Mouse (Mus musculus): ENCODE data around the gene Bpifa6. TPM values are rescaled to one million over a fixed set of nuclear protein-coding genes. Genes with fewer than 3 reads are reported as not detected.

The Bpifa6 gene
- total and polyA plus RNA-seq, 3 experiments: not detected

GRCm38 (mm10) chr2:153943537-153943936 lies 31.2 kb upstream of the Bpifa6 start:
- no peaks in the 10 kb centered on the region for H3K27me3 ChIP-seq (ENCODE audit: control insufficient read depth in 1 of 2, insufficient read depth in 2 of 2, low read length in 2 of 2)

DNA sequence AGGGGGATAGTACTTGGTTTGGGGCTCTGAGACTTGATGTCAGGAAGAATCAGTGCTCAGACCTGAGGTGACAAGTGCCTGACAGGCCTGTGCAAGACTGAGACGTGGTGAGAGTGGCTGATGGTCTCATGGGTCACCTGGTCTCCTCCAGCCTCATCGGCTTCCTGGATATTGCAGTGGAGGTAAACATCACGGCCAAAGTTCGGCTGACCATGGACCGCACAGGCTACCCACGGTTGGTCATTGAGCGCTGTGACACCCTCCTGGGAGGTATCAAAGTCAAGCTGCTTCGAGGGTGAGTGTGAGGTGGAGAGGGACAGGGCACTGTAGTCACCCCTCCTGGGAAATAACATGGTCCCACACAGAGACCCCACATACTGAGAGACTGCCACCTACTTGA lies 30.2 kb upstream of the Bpifa6 start:
- Histone ChIP-seq H3K9ac (ENCODE audit: control insufficient read depth, low read depth, low read length, poor library complexity, severe bottlenecking) (no peak overlapping the region), H3K4me1 (ENCODE audit: control insufficient read depth in 1 of 2, insufficient read depth in 2 of 2, low read length in 2 of 2) (no peaks in the 10 kb centered on the region), H3K36me3 (ENCODE audit: control insufficient read depth in 1 of 2, insufficient read depth in 2 of 2, low read length in 2 of 2) (no peaks in the 10 kb centered on the region), H3K27me3 (ENCODE audit: control insufficient read depth in 1 of 2, insufficient read depth in 2 of 2, low read length in 2 of 2) (no peaks in the 10 kb centered on the region), H3K79me2 (ENCODE audit: control insufficient read depth, insufficient read depth, low read length, poor library complexity) (no peaks in the 10 kb centered on the region), H3K9me3 (replicated peaks; ENCODE audit: insufficient read depth, low read length) (no peaks in the 10 kb centered on the region), H3K27ac (ENCODE audit: control insufficient read depth, low read depth, low read length) (no peak overlapping the region), H3K4me3 (ENCODE audit: control insufficient read depth in 1 of 2, insufficient read depth in 1 of 2, low read depth in 2 of 2, low read length in 2 of 2) (no peak overlapping the region)
- no peak for DNase-seq (ENCODE audit: low read depth, low spot score)
- TF ChIP-seq ETS1 (IDR thresholded peaks at IDR 0.05; ENCODE audit: low read depth, low read length) (no peak), HCFC1 (IDR thresholded peaks at IDR 0.05; ENCODE audit: low read depth, low read length) (no peak), TCF12 (IDR thresholded peaks at IDR 0.05; ENCODE audit: low read depth, low read length) (no peak), MYB (IDR thresholded peaks at IDR 0.05; ENCODE audit: low read depth, low read length) (no peak), ELF1 (IDR thresholded peaks at IDR 0.05; ENCODE audit: low read depth, low read length) (no peak), JUND (IDR thresholded peaks at IDR 0.05; ENCODE audit: low read depth, low read length) (no peak), EP300 (IDR thresholded peaks at IDR 0.05; ENCODE audit: low read depth in 1 of 2, low read length in 2 of 2) (no peak), POLR2AphosphoS5 (IDR thresholded peaks at IDR 0.05; ENCODE audit: borderline replicate concordance, low read depth, low read length) (no peak), MAFK (IDR thresholded peaks at IDR 0.05; ENCODE audit: borderline replicate concordance, low read depth, low read length) (no peak), E2F4 (IDR thresholded peaks at IDR 0.05; ENCODE audit: borderline replicate concordance, low read depth, low read length) (no peak), CTCF (IDR thresholded peaks at IDR 0.05 in 2 of 3, conservative IDR thresholded peaks at IDR 0.05 in 1 of 3; ENCODE audit: control insufficient read depth in 1 of 3, insufficient read depth in 1 of 3, low read depth in 2 of 3, low read length in 3 of 3, poor library complexity in 1 of 3, severe bottlenecking in 1 of 3) (no peak), CHD2 (IDR thresholded peaks at IDR 0.05; ENCODE audit: low read length) (no peak), MAZ (IDR thresholded peaks at IDR 0.05; ENCODE audit: low read depth, low read length) (no peak), ZC3H11A (IDR thresholded peaks at IDR 0.05; ENCODE audit: low read depth, low read length) (no peak), ZNF384 (IDR thresholded peaks at IDR 0.05; ENCODE audit: low read depth, low read length) (no peak)

More at GRCm38 (mm10) chr2:153943537-153943936, 31.2 kb upstream of the Bpifa6 start:
- Histone ChIP-seq H3K9ac (ENCODE audit: control insufficient read depth, low read depth, low read length, poor library complexity, severe bottlenecking) (no peak overlapping the region), H3K79me2 (ENCODE audit: control insufficient read depth, insufficient read depth, low read length, poor library complexity) (no peaks in the 10 kb centered on the region), H3K4me3 (ENCODE audit: control insufficient read depth in 1 of 2, insufficient read depth in 1 of 2, low read depth in 2 of 2, low read length in 2 of 2) (no peak overlapping the region), H3K27ac (ENCODE audit: control insufficient read depth, low read depth, low read length) (no peak overlapping the region), H3K9me3 (replicated peaks; ENCODE audit: insufficient read depth, low read length) (no peaks in the 10 kb centered on the region), H3K4me1 (ENCODE audit: control insufficient read depth in 1 of 2, insufficient read depth in 2 of 2, low read length in 2 of 2) (no peaks in the 10 kb centered on the region), H3K36me3 (ENCODE audit: control insufficient read depth in 1 of 2, insufficient read depth in 2 of 2, low read length in 2 of 2) (no peaks in the 10 kb centered on the region)
- peak; percentile 22 for DNase-seq (ENCODE audit: low read depth, low spot score)
- TF ChIP-seq POLR2AphosphoS2 (IDR thresholded peaks at IDR 0.05; ENCODE audit: low read length) (no peak), CTCF (IDR thresholded peaks at IDR 0.05 in 2 of 3, conservative IDR thresholded peaks at IDR 0.05 in 1 of 3; ENCODE audit: control insufficient read depth in 1 of 3, insufficient read depth in 1 of 3, low read depth in 2 of 3, low read length in 3 of 3, poor library complexity in 1 of 3, severe bottlenecking in 1 of 3) (peak in 2 of 3 experiments; percentile 39 to 44; a peak in 5 of 6 replicates)

All from MEL (cell line).